Mouse (Mus musculus) heart, postnatal 0 days (tissue): Measurements from ENCODE around the gene Ttll7.

Source experiments
- CTCF ChIP-seq: IDR thresholded peaks from 2 replicates; pipeline ENCODE4 v1.5.1; 2016; ENCODE audit warnings: antibody characterized with exemption, control low read depth, low read depth
- EP300 ChIP-seq: IDR thresholded peaks from 2 replicates; pipeline ENCODE4 v1.6.1; 2016; ENCODE audit warnings: antibody characterized with exemption, low read depth

GRCm38 (mm10) chr3:146943101-146943500 is 90.9 kb downstream of the Ttll7 start:
- TF ChIP-seq EP300 (no peak), CTCF (no peak)
